Mouse (Mus musculus): ENCODE data around the gene Nipa1.

Nipa1 gene

DNA sequence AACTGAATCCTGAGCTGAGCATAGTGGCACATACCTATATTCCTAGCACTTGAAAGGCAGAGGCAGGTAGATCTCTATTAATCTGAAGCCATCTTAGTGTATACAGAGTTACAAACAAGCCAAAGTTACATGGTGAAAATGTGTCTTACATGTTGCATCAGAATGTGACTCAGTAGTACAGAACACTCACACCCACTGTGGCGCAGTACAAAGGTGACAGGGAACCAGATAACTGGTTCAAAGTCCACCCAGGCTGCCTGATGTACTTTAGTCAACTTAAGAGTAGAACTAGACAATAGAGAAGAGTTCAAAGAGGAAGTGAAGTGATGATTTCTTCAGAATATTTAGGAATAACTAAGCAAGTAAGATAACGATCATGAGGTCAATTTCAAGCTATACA lies 84.7 kb downstream of the Nipa1 start:
- DNase-seq (ENCODE audit: low read depth, low spot score): no peak

DNA sequence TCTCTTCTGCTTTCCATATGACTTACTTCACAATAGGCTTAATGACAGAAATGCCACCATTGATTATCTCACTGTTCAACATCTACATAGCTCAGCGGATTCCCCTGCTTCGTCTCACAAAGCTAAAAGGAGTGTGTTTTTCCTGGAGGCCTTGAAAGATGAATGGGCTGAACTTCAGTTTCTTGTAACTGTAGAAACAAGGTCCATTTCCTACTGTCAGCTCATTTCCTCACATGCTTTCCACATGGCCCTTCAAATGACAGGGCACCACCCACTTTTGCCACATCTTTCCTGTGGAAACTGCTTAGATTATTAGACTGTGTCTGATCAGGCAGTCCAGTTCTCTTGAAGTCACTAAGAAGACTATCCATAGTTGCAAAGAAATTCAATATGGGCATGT lies 91.1 kb downstream of the Nipa1 start:
- no peak for DNase-seq (ENCODE audit: low read depth, low spot score)

All from ES-CJ7 (cell line).